Mouse (Mus musculus): ENCODE measurements around the gene Rpl7a.

DNA sequence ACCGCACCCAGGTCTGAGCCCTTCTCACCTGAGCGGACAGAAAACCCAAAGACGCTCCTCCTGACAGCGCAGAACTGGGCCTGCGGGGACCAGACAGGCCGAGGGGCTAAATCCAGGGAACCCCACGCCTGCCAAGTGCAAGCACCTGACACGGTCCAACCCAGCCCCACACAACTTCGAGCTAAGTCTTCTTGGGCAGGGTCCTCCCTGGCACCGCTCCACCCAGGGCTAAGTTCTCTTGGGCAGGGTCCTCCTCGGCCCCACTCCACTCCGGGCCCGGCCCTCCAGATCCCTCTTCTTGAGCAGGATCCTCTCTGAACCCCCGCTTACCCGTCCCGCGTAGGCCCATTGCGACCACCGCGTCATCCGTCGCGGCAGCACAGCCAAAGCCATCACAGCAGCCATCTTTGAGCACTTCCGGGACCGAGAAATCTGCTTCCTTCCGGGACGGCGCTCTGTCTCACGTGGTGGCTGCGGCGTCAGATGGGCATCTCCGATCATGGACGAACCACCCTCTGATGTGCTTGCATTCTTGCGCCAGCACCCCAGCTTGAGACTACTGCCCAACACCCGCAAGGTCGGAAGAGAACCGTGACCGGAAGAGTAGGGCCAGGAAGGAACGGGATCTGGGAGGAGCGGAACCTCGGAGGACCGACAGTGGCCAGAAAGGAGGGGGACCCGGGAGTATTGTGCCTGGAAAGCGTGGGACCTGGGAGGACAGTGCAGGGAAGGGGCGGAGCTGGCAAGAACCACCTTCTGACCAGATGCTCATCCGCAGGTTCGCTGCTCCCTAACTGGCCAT, 5.6 kb downstream of the Rpl7a start, which contains the start of the genes Surf2 and Surf1:
- peak; percentile 95 for TF ChIP-seq MAX (IDR thresholded peaks at IDR 0.05)
- no peak for TF ChIP-seq CTCF (IDR thresholded peaks at IDR 0.05; ENCODE audit: control insufficient read depth, insufficient read depth, insufficient read length)
- TF ChIP-seq USF1 (IDR thresholded peaks at IDR 0.05; ENCODE audit: low read depth) = peak; percentile 89
- TF ChIP-seq MYOG (IDR thresholded peaks at IDR 0.05; ENCODE audit: control insufficient read depth, extremely low read depth, insufficient read length) = no peak
